Mouse (Mus musculus) testis, adult 2 months (tissue): ENCODE data around the gene Pcp4l1.

Source experiments
- CTCF ChIP-seq: fragments of 200-500 bp; IDR thresholded peaks from 2 replicates; pipeline ENCODE4 v1.5.1; 2012; ENCODE audit warnings: low read depth, mild to moderate bottlenecking, inconsistent platforms, low read length, moderate library complexity; ENCODE audit not compliant: control insufficient read depth, insufficient read depth, insufficient replicate concordance
- POLR2A ChIP-seq: fragments of 200-500 bp; IDR thresholded peaks from 2 replicates; pipeline ENCODE4 v1.6.1; 2012; ENCODE audit warnings: low read depth, mild to moderate bottlenecking, inconsistent platforms, low read length, moderate library complexity; ENCODE audit not compliant: control insufficient read depth

- TF ChIP-seq POLR2A = 0 out of 2 replicates have a peak, but pooled peaks have one; percentile 12
- TF ChIP-seq CTCF = no peak
These were observed 38.1 kb upstream of the Pcp4l1 start, which contains the start of gene Fcer1g for GRCm38 (mm10) chr1:171234126-171234525.
